Mouse (Mus musculus) adrenal gland, adult (tissue): ENCODE measurements around the gene Tmem178b.

Experiments used
- DNase-seq, 2 experiments: peaks; one replicate each; pipeline ENCODE4 v3.0.0; 2022 to 2023; ENCODE audit warnings: low spot score in 1 of 2; ENCODE audit not compliant: inconsistent age in 2 of 2

Tmem178b gene

DNA sequence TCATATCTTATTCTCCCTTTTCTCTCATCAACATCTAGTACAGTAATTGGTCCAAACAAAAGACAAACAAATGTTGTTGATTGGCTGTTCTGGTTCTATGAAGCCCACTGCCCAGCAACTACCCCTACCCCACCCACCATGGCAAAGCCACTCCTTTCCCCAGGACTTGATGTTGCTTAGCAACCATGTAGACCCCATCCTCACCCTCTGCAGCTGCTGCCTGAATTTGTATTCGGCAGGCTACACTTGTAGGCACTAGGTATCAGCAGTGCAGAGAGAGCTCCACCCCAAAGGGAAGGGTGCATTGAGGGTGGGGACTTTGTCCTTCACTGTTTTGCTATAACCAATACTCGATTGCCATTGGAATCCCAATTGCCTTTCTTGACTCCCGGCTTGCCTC is 365.8 kb downstream of the Tmem178b start:
- DNase-seq: no peak

DNA sequence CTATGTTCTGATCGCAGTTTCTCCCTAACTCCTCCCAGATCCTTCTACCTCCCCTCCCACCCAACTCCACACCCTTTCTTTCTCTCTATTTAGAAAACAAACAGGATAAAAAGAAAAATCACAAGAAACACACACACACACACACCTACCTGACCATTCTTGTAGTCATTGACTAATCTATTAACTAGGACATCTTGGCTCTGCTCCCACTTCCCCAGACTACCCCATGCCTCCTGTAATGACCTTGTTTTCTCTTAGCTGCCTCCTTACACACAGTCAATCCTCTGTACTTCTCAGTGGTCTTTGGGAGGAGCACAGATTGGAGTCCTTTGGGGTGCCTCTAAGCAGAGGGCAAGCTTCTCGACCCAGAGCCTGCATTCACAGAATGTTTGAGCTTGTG is 367.6 kb downstream of the Tmem178b start:
- no peak for DNase-seq

DNA sequence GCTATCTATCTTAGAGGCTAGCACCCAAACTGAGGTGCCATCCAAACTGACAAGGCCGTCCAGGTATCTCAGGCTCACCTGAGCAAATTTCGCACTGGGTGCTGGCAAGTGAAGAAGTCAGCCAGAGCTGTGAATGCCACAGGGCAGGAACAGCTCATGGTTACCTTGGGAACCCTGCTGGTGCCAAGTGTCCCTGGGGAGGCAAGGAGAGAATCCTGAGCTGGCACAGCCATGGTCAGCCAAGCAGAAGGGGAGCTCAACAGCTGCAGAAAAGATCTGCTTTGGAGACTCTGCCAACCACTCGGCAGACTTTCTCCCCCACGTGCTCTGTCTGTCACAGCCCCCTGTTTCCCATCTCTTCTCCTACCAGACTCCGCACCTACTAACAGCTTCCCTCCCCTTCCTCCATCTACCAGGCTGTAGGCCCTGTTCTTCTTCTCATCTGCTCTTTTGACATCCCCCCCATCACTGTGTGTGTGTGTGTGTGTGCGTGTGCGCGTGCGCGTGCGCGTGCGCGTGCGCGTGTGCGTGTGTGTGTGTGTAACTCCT is 374.4 kb downstream of the Tmem178b start:
- peak in 1 of 2 experiments; percentile 69 for DNase-seq

DNA sequence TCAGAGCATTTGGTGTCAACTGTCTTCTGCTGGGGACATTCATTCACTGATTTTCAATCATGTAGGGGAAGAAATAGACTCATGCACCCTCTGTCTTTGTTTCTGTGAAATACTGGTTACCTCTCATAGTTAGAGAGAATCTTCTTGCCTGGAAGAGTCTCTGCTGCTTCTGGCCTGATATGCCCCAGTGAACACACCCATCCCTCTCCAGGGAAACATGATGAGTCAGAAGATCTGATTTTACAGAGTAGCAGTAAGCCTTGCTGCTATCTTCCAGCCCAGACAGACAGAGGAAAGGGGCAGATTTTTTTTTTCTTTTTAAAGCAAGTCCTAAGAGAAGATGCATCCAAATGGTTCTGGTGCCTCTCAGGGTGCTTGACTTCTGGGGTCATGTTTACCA is 376.9 kb downstream of the Tmem178b start:
- no peak for DNase-seq

DNA sequence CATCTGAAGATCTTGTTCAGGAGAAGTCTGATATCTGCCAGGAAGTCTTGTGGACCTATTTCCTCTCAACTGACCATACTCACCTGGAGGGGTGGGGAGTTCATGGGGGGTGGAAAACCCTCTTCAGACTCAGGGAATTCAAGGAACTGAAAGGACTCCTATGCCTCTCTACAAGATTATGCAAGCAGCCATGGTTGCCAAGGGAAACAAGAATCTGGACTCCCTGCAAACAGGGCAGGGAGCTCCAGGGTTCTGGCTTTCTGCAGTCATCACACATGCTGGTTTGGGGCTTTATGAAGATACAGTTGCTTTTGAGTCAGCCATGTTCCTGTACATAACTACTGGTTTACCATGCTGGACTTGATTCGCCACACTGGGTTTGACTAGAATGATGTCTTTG is 390.6 kb downstream of the Tmem178b start:
- no peak for DNase-seq

DNA sequence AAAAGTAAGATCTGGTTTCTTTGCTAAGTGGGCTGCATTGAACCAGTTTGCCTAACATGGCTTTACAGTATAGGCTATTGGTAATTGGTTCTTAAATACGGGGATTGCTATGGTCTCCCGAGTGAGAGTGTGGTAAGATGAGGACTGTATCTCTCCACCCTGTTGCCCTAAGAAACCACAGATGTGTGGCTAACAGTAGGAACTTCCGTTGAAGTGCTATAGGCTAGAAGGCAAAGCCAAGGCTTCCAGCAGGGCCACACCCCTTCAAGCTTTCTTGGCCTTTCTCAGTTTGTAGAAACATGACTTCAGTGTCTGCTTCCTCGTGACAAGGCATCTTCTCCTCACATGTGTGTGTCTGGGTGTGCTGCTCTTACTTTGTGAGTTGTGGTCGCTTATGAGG is 427.6 kb downstream of the Tmem178b start:
- DNase-seq: no peak

DNA sequence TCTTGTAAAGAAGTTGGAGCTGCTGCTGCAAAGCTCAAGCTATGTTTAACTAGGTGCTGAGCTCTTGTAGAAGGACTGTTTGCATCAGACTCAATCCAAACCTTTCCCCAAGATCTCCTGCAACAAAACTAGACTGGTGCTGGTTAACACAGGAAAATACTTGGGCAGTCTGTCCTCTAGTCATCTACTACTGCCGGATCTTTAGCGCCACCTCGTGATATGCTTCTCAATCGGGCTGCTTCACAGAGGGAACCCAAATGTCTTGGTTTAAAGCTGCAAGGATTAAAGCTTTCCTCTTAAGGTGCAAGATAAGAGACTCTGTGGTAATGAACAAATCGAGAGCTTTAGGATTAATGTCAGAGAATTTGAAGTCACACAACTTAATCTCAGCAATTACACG is 430.3 kb downstream of the Tmem178b start:
- peak; percentile 60 to 90 for DNase-seq
